Mouse (Mus musculus): ENCODE results near the gene Btbd9. TPM values are rescaled to one million over a fixed set of nuclear protein-coding genes. Genes with fewer than 3 reads are reported as not detected.

Btbd9 gene
- polyA plus RNA-seq, 1 experiment from 2014 or later = 51.9 TPM

DNA sequence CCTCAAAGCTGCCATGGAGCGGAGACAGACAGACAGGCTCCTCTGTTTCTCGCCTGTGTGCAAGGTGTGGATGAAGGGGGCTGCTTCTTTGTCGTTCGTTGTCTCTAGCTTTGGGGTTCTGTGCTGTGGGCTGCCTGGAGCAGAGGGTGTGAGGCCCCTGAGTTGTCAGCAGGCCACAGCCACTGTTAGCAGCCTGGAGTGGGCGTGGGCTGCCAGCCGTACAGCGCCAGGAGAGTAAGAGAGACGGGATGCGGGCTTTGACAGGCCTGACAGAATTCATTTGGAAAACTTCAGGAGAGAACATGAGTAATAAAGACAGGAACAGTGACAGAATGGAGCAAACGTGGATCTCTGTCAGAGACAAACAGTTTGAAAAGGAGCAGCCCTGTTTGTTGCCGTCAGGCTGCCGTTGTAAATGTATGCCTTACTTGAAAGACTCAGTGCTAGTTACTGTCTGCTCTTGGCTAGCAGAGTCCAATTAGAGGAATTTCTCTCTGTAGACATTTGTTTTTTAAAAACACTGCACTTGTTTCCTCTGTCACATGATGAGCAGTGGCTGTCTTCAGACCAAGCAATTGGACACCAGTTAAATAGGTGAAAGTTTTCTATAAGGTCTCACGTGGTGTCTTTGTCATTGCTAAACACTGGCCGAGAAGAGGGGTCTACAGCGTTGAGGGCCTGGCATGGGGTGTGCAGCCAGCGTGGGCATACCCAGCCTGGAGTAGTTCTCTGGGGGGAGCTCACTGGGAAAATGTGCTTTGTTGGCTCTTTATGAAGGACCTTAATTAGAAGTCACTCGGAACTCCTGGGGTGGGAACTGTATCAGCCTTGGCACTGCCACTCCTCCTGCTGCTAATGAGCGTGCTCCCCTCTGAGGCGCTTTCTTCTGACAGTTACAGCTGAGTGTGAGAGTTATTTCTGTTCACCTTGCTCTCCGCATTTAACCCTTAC is 388.0 kb downstream of the Btbd9 start:
- no peak for DNase-seq (ENCODE audit: low spot score)

DNA sequence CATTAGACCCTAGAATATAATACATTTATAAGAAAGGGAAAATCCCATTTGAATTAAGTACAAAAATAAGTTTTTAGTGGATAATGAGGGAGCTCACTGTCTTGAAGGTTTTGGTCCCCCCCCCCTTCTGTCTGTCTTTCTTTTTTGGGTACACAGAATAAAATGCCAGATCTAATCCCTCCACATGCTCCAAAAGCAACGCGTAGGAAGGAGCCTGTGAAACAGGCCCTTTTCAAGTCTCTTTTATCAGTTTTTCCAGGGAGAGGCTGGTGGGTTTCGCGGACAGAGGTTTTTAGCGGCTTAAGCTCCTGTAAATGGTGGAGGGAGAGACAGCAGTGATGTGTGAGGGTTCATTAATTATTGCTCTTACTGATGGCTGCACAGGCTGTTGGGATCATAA is 388.7 kb downstream of the Btbd9 start:
- DNase-seq (ENCODE audit: low spot score) = no peak

DNA sequence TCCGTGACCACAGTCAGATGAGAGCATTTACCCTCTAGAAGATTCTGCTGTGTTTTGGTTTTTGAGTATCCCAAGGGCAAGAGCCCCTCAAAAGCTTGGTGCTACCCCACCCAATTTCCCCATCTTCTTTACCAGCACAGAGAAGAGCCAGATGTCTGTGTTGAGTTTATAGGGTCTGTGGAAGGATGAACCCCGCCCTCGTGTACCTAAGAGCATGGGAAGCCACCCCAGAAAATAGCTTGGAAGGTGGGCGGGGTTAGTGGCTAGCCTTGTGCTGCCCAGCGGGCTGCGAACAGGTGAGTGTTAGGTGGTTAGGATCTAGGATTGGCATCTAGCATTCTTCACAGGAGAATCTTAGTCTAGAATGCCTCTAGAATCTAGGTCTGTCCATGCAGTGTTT is 389.1 kb downstream of the Btbd9 start:
- no peak for DNase-seq (ENCODE audit: low spot score)

DNA sequence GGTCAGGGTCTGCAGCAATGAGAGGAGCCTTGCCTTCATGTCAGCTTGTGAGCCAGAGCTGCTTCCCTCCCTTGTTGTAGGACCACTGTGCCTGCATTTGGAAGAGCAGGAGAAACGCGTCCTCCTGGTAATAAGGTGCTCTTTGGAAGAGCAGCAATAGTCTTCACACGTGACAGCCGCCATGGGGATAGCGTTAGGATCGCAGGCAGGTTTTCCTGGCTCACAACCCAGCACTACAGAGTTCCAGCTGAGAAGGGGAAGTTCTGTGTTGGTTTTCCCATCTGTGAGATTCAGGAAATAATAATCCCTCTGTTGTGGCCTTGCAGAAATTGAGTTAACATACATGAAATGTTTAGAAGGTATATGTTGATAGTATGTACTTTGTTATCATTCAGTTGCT is 392.7 kb downstream of the Btbd9 start:
- DNase-seq (ENCODE audit: low spot score) = no peak

DNA sequence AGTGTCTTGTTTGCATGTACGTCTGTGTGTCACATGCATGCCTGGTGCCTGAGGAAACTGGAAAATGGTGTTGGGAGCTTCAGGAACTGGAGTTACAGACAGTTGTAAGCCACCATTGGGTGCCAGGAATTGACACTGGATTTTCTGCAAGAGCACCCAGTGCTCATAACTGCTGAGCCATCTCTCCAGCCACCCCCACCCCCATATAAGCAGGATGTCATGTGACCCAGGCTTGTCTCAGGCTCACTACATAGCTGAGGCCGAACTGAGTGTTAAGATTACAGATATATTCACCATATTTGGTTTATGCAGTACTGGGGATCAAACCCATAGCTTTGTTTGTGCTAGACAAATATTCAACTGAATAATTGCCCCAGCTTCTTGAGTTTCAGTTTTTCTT is 394.2 kb downstream of the Btbd9 start:
- no peak for DNase-seq (ENCODE audit: low spot score)

DNA sequence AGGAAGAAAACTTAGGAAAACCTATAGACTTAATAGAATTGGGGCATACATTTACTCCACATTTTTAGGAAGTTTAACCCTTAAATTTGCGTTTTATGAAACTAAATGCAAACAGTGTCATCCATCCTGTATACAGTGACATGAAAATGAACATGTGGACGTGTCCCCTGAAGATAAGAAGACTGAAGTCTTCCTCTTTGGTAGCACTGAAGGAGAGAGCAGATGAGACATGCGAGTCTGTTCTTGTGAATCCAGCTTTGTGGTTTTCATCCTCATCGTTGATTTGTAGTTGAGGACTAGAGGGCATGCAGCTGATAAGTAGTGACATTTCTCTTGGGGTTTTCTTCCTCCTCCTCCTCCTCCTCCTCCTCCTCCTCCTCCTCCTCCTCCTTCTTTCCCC is 394.7 kb downstream of the Btbd9 start:
- DNase-seq (ENCODE audit: low spot score) = no peak

DNA sequence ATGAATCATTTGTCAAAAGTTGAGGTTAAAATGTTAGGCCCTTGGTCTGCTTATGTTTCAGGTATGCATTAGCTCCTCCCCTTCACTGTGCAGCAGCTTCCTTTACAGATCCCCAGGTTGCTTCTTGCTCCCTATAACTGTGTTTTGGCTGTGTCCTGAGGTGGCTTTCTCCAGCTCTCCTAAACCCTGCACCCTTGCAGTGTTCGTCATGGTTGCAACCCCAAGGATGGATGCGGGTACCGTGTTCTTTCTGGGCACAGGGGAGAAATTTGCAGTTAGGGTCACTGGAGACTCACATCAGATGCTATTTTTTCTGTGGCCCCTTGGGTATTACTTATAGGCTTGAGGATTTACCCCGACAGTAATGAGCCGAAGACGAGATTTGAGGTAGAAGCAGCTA is 396.1 kb downstream of the Btbd9 start:
- DNase-seq (ENCODE audit: low spot score) = no peak

DNA sequence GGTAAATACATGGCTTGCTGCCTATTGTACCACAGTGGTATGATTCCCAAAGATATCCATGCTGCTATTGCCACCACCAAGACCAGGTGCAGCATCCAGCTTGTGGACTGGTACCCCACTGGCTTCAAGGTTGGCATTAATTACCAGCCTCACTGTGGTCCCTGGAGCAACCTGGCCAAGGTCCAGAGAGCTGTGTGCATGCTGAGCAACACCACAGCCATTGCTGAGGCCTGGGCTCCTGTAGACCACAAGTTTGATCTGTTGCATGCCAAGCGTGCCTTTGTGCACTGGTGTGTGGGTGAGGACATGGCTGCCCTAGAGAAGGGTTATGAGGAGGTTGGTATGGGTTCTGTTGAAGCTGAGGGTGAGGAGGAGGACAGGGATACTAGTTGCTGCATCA is 397.9 kb downstream of the Btbd9 start:
- no peak for DNase-seq (ENCODE audit: low spot score)

DNA sequence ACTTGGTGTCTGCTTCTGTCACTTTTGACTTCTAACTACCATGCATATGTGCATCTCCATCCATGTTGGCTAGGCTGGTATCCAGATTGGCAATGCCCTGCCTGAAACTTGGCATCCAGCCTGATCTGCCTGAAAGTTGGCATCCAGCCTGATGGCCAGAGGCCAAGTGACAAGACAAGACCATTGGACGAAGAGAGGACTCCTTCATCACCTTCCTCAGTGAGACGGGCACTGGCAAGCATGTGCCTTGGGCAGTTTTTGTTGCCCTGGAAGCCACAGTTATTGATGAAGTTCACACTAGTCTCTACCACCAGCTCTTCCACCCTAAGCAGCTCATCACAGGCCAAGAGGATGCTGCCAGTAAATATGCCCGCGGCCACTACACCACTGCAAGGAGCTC is 398.9 kb downstream of the Btbd9 start:
- no peak for DNase-seq (ENCODE audit: low spot score)

Other genes with a start within 250 kb of the Btbd9 start
- 12.6 and 14.8 TPM in 2 replicates for gene Dnah8, start 47.9 kb upstream of the Btbd9 start, polyA plus RNA-seq (2015; fragmentation: Nextera tagmentation; extraction: Ambion mirVana)
- 200 and 204 TPM in 2 replicates for gene Glo1, start 50.4 kb upstream of the Btbd9 start, polyA plus RNA-seq (2015; fragmentation: Nextera tagmentation; extraction: Ambion mirVana)